Mouse (Mus musculus) heart, postnatal 10 days (tissue): ENCODE results near the gene Map3k20. TPM values are rescaled to one million over a fixed set of nuclear protein-coding genes. Genes with fewer than 3 reads are reported as not detected.

Experiments
- DNase-seq, 2 experiments: peaks; one replicate each; pipeline ENCODE4 v3.0.0; 2021
- intact Hi-C: fragments of 180-260 bp; cut with DNase I; formaldehyde crosslinking; loops from one replicate; pipeline ENCODE4 v1.15.1; 2025
- total RNA-seq, 2 experiments: library from RNA; stranded (reverse); gene quantifications; 2 replicates each; pipeline ENCODE4 v1.2.3; 2021

Map3k20 gene
- total RNA-seq, 2 experiments from 2014 or later = 216 to 235 TPM

GRCm38 (mm10) chr2:72369140-72369600, 83.7 kb downstream of the Map3k20 start:
- peak; percentile 45 to 55 for DNase-seq
- intact Hi-C loops = no loop called here

- no peak for DNase-seq
- intact Hi-C loops = no loop called here
Measured at GRCm38 (mm10) chr2:72372136-72372535, 86.7 kb downstream of the Map3k20 start.

- intact Hi-C loops = no loop called here
Measured at GRCm38 (mm10) chr2:72374076-72374475, 88.6 kb downstream of the Map3k20 start.

GRCm38 (mm10) chr2:72375877-72376276, 90.4 kb downstream of the Map3k20 start:
- no peak for DNase-seq
- intact Hi-C loops = no loop called here

More at GRCm38 (mm10) chr2:72374076-72374475, 88.6 kb downstream of the Map3k20 start:
- no peak for DNase-seq

- DNase-seq = no peak
- intact Hi-C loops = no loop called here
Measured at GRCm38 (mm10) chr2:72376946-72377345, 91.5 kb downstream of the Map3k20 start.

- intact Hi-C loops = no loop called here
- DNase-seq = no peak
Measured at GRCm38 (mm10) chr2:72379425-72379824, 94.0 kb downstream of the Map3k20 start.

- DNase-seq = no peak
- intact Hi-C loops = no loop called here
Measured at GRCm38 (mm10) chr2:72382662-72383061, 97.2 kb downstream of the Map3k20 start.

- intact Hi-C loops = no loop called here
Measured at GRCm38 (mm10) chr2:72383321-72383720, 97.9 kb downstream of the Map3k20 start.

GRCm38 (mm10) chr2:72389411-72389810, 104.0 kb downstream of the Map3k20 start:
- peak; percentile 32 to 35 for DNase-seq
- intact Hi-C loops = no loop called here

More at GRCm38 (mm10) chr2:72383321-72383720, 97.9 kb downstream of the Map3k20 start:
- peak; percentile 42 to 52 for DNase-seq

- intact Hi-C loops = loop anchor here (1.0 to 10.0 kb wide), 3 partner anchors 92 to 355 kb away; no protein-coding TSS in a partner anchor
- DNase-seq = peak; percentile 94 to 95
Measured at GRCm38 (mm10) chr2:72389942-72390341, 104.5 kb downstream of the Map3k20 start.

GRCm38 (mm10) chr2:72390474-72390873, 105.0 kb downstream of the Map3k20 start:
- peak; percentile 69 to 70 for DNase-seq
- intact Hi-C loops = loop anchor here (1.0 to 10.0 kb wide), 3 partner anchors 92 to 356 kb away; no protein-coding TSS in a partner anchor

- peak; percentile 31 to 40 for DNase-seq
Measured at GRCm38 (mm10) chr2:72391024-72391423, 105.6 kb downstream of the Map3k20 start.

GRCm38 (mm10) chr2:72391721-72392120, 106.3 kb downstream of the Map3k20 start:
- no peak for DNase-seq
- intact Hi-C loops = loop anchor here (10.0 kb wide), 1 partner anchor 357 kb away; no protein-coding TSS in a partner anchor

More at GRCm38 (mm10) chr2:72391024-72391423, 105.6 kb downstream of the Map3k20 start:
- intact Hi-C loops = loop anchor here (10.0 kb wide), 1 partner anchor 356 kb away; no protein-coding TSS in a partner anchor

GRCm38 (mm10) chr2:72392316-72392715, 106.9 kb downstream of the Map3k20 start:
- intact Hi-C loops = loop anchor here (10.0 kb wide), 1 partner anchor 358 kb away; no protein-coding TSS in a partner anchor
- DNase-seq = peak in 1 of 2 experiments; percentile 30

GRCm38 (mm10) chr2:72396934-72397333, 111.5 kb downstream of the Map3k20 start:
- no peak for DNase-seq
- intact Hi-C loops = loop anchor here (10.0 kb wide), 1 partner anchor 362 kb away; no protein-coding TSS in a partner anchor

- peak; percentile 71 to 85 for DNase-seq
- intact Hi-C loops = loop anchor here (10.0 kb wide), 1 partner anchor 363 kb away; no protein-coding TSS in a partner anchor
Measured at GRCm38 (mm10) chr2:72398227-72398626, 112.8 kb downstream of the Map3k20 start.

GRCm38 (mm10) chr2:72399469-72400195, 114.2 kb downstream of the Map3k20 start:
- DNase-seq = no peak
- intact Hi-C loops = loop anchor here (10.0 kb wide), 1 partner anchor 365 kb away; no protein-coding TSS in a partner anchor

- no peak for DNase-seq
- intact Hi-C loops = no loop called here
Measured at GRCm38 (mm10) chr2:72401290-72401689, 115.9 kb downstream of the Map3k20 start.

- intact Hi-C loops = no loop called here
- no peak for DNase-seq
Measured at GRCm38 (mm10) chr2:72405621-72406555, 120.5 kb downstream of the Map3k20 start.

GRCm38 (mm10) chr2:72406701-72407100, 121.3 kb downstream of the Map3k20 start:
- intact Hi-C loops = no loop called here
- no peak for DNase-seq
